Mouse (Mus musculus) heart, embryonic 15.5 days (tissue): ENCODE measurements around the gene Tubb4a. TPM values are rescaled to one million over a fixed set of nuclear protein-coding genes. Genes with fewer than 3 reads are reported as not detected.

Source experiments
- ATAC-seq: fragments of 200-750 bp; cut with Nextera tagmentation; replicated peaks from 2 replicates; pipeline ENCODE4 v1.8.0; 2017; ENCODE audit warnings: low read depth, moderate TSS enrichment; ENCODE audit not compliant: insufficient number of reproducible peaks, insufficient read depth, low FRiP score
- H3K27ac ChIP-seq: fragments of 300-500 bp; sonication (generic); 2 replicates; pipeline ENCODE4 v1.5.1; 2015; ENCODE audit warnings: mild to moderate bottlenecking, inconsistent platforms
- H3K27me3 ChIP-seq: fragments of 300-500 bp; sonication (generic); 2 replicates; pipeline ENCODE4 v1.6.1; 2015; ENCODE audit warnings: inconsistent platforms
- H3K36me3 ChIP-seq: fragments of 300-500 bp; sonication (generic); 2 replicates; pipeline ENCODE4 v1.6.1; 2015; ENCODE audit warnings: mild to moderate bottlenecking, inconsistent platforms
- H3K4me1 ChIP-seq: fragments of 300-500 bp; sonication (generic); replicated peaks from 2 replicates; pipeline ENCODE4 v1.6.1; 2015; ENCODE audit warnings: inconsistent platforms
- H3K4me2 ChIP-seq: fragments of 300-500 bp; sonication (generic); 2 replicates; pipeline ENCODE4 v1.6.1; 2015; ENCODE audit warnings: inconsistent platforms, mild to moderate bottlenecking, moderate library complexity
- H3K4me3 ChIP-seq: fragments of 300-500 bp; sonication (generic); 2 replicates; pipeline ENCODE4 v1.5.1; 2015; ENCODE audit warnings: mild to moderate bottlenecking, inconsistent platforms
- H3K9ac ChIP-seq: fragments of 300-500 bp; sonication (generic); 2 replicates; pipeline ENCODE4 v1.6.1; 2015; ENCODE audit warnings: mild to moderate bottlenecking, inconsistent platforms
- H3K9me3 ChIP-seq: fragments of 300-500 bp; sonication (generic); replicated peaks from 2 replicates; pipeline ENCODE4 v1.6.1; 2016; ENCODE audit warnings: inconsistent platforms
- WGBS: fragments of 180-500 bp; shearing (Covaris S2); methylation state at CpG from one replicate; pipeline ENCODE4 v1.1.7; 2015; ENCODE audit warnings: mixed read lengths; 5-methylcytosine and 5-hydroxymethylcytosine counted together
- polyA plus RNA-seq: library from polyadenylated mRNA; unstranded; fragments of >200 nt; fragmentation: Nextera tagmentation; extraction: Ambion mirVana; gene quantifications from 2 replicates; pipeline ENCODE4 v1.2.1, GENCODE M21; 2015

The Tubb4a gene
- polyA plus RNA-seq, 1 experiment from 2014 or later = 5.6 TPM

- no peak overlapping the region for H3K4me2 ChIP-seq
- WGBS = 65% methylated on average over 5 of the region's 5 CpGs
- no peak overlapping the region for H3K9ac ChIP-seq
- peaks cover 7% of the 10 kb centered on the region for H3K4me1 ChIP-seq
- no peak overlapping the region for H3K27ac ChIP-seq
- no peaks in the 10 kb centered on the region for H3K9me3 ChIP-seq
- ATAC-seq = no peak
- peaks cover 10% of the 10 kb centered on the region for H3K27me3 ChIP-seq
- no peak overlapping the region for H3K4me3 ChIP-seq
- H3K36me3 ChIP-seq = no peaks in the 10 kb centered on the region
Measured at GRCm38 (mm10) chr17:57098321-57098720, 10.7 kb upstream of the Tubb4a start.

DNA sequence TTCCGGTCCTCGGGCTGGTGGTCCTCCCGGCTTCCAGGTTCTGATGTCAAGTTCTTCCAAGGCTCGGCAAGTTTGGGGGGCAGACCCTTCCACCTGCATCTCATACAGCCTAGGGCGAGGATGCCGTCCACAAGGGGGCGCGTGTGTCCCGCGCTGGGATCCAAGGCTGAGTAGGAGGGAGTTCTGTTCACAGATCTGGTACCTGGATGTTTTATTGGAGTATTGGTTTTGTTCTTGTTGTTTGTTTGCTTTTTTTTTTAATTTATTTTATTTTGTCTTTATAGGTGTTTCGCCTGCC is 9.0 kb upstream of the Tubb4a start:
- Histone ChIP-seq H3K9me3 (no peaks in the 10 kb centered on the region), H3K36me3 (no peaks in the 10 kb centered on the region), H3K4me3 (peak overlapping the region; percentile 32), H3K9ac (no peak overlapping the region), H3K4me1 (peaks cover 7% of the 10 kb centered on the region), H3K27me3 (peaks cover 10% of the 10 kb centered on the region), H3K27ac (no peak overlapping the region), H3K4me2 (peak overlapping the region; percentile 57)
- peak; percentile 83 for ATAC-seq
- under 1% methylated on average over 11 of the region's 11 CpGs for WGBS

GRCm38 (mm10) chr17:57095855-57096622 is 8.5 kb upstream of the Tubb4a start:
- peak; percentile 75 for ATAC-seq
- 3% methylated on average over 18 of the region's 19 CpGs for WGBS
- peaks cover 10% of the 10 kb centered on the region for H3K27me3 ChIP-seq
- no peaks in the 10 kb centered on the region for H3K9me3 ChIP-seq
- H3K9ac ChIP-seq = no peak overlapping the region
- H3K36me3 ChIP-seq = no peaks in the 10 kb centered on the region
- H3K27ac ChIP-seq = no peak overlapping the region
- peak overlapping the region; percentile 57 for H3K4me2 ChIP-seq
- H3K4me3 ChIP-seq = peak overlapping the region; percentile 32
- peaks cover 7% of the 10 kb centered on the region for H3K4me1 ChIP-seq

DNA sequence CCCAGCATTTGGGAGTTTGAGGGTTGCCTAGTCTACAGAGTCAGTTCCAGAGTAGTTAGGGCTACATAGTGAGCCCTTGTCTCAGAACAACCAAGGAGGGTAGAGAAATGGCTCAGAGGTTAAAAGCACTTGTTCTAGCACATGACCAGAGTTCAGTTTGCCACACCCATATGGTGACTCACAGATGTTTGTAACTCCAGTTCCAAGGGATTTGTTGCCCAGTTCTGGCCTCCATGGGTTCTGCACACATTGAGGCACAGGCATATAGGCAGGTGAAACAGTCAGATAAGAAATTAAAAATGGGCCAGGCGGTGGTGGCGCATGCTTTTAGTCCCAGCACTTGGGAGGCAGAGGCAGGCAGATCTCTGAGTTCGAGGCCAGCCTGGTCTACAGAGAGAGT is 6.6 kb upstream of the Tubb4a start:
- no peak overlapping the region for H3K4me3 ChIP-seq
- H3K9ac ChIP-seq = no peak overlapping the region
- no peak overlapping the region for H3K4me2 ChIP-seq
- 90% methylated on average over 3 of the region's 3 CpGs for WGBS
- no peak overlapping the region for H3K27ac ChIP-seq
- H3K4me1 ChIP-seq = peaks cover 7% of the 10 kb centered on the region
- H3K9me3 ChIP-seq = no peaks in the 10 kb centered on the region
- peaks cover 18% of the 10 kb centered on the region for H3K27me3 ChIP-seq
- ATAC-seq = no peak
- H3K36me3 ChIP-seq = no peaks in the 10 kb centered on the region

- Histone ChIP-seq H3K36me3 (no peaks in the 10 kb centered on the region), H3K27ac (no peak overlapping the region), H3K9me3 (no peaks in the 10 kb centered on the region), H3K4me1 (peaks cover 8% of the 10 kb centered on the region), H3K4me2 (no peak overlapping the region), H3K9ac (no peak overlapping the region), H3K27me3 (peaks cover 29% of the 10 kb centered on the region), H3K4me3 (no peak overlapping the region)
- ATAC-seq = no peak
- 82% methylated on average over 11 of the region's 11 CpGs for WGBS
Measured at GRCm38 (mm10) chr17:57085970-57086757, 1.4 kb downstream of the Tubb4a start.

DNA sequence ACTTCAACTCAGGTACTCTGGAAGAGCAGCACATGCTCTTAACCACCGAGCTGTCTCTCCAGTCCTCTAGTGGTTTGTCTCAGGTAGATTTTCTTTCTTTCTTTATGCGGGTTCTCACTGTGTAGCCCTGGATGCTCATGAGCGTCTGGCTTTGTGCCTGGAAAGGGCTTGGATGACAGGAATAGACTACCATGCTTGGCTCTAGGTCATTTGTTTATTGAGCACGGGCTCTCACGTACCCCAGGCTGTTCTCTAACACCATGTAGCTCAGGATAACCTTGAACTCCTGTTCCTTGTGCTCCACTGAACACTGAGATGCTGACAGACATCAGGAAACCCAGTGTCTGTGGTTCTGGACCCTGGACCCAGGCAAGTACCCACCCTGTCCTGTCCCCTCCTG is 5.1 kb downstream of the Tubb4a start:
- Histone ChIP-seq H3K27me3 (peaks cover 9% of the 10 kb centered on the region), H3K27ac (no peak overlapping the region), H3K4me3 (no peak overlapping the region), H3K36me3 (no peaks in the 10 kb centered on the region), H3K9ac (no peak overlapping the region), H3K4me2 (no peak overlapping the region), H3K4me1 (peaks cover 8% of the 10 kb centered on the region), H3K9me3 (no peaks in the 10 kb centered on the region)
- ATAC-seq = no peak
- 71% methylated on average over 5 of the region's 5 CpGs for WGBS

DNA sequence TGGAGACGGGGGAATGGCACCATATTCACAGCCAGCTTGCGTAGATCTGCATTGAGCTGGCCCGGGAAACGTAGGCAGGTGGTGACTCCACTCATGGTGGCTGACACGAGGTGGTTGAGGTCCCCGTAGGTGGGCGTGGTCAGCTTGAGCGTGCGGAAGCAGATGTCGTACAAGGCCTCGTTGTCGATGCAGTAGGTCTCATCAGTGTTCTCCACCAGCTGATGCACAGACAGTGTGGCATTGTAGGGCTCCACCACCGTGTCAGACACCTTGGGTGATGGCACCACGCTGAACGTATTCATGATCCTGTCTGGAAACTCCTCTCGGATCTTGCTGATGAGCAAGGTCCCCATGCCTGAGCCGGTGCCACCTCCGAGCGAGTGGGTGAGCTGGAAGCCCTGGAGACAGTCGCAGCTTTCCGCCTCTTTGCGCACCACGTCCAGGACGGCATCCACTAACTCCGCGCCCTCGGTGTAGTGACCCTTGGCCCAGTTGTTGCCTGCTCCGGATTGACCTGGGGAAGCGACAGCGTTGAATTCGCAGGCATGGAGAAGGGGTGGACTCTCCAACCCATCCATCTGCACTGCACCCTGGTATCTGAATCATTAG is 6.2 kb downstream of the Tubb4a start:
- 87% methylated on average over 31 of the region's 31 CpGs for WGBS

DNA sequence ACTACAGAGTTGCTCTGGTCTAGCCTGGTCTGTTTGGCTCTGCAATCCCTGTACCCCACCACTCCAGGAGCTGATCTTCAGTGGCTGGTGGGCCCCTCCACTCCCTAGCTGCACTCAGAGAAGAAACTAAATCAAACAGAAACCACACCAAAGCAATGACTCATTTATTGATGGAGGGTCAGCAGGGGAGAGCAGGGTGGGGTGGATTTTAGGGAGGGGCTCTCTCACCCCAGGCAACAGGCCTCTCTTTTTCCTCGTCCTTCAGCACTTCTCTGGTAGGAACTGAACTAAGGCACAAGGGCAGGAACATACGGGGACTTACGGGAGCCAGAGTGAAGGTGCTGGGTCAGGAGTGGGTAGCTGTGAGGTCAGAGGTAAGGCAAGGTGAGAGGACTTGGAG is 7.7 kb downstream of the Tubb4a start:
- no peak for ATAC-seq
- H3K4me3 ChIP-seq = no peak overlapping the region
- no peaks in the 10 kb centered on the region for H3K4me1 ChIP-seq
- WGBS = 70% methylated on average over 3 of the region's 3 CpGs
- no peaks in the 10 kb centered on the region for H3K9me3 ChIP-seq
- no peak overlapping the region for H3K4me2 ChIP-seq
- no peak overlapping the region for H3K27ac ChIP-seq
- H3K36me3 ChIP-seq = no peaks in the 10 kb centered on the region
- H3K27me3 ChIP-seq = 0 out of 2 replicates have a peak, but pooled peaks cover 3% of the 10 kb centered on the region
- H3K9ac ChIP-seq = no peak overlapping the region

More for the DNA sequence above, 6.2 kb downstream of the Tubb4a start:
- no peaks in the 10 kb centered on the region for H3K4me1 ChIP-seq
- no peaks in the 10 kb centered on the region for H3K9me3 ChIP-seq
- no peak overlapping the region for H3K27ac ChIP-seq
- H3K4me3 ChIP-seq = no peak overlapping the region
- no peaks in the 10 kb centered on the region for H3K36me3 ChIP-seq
- no peak for ATAC-seq
- H3K9ac ChIP-seq = no peak overlapping the region
- H3K27me3 ChIP-seq = 0 out of 2 replicates have a peak, but pooled peaks cover 3% of the 10 kb centered on the region
- H3K4me2 ChIP-seq = no peak overlapping the region

GRCm38 (mm10) chr17:57078336-57078735 is 9.2 kb downstream of the Tubb4a start, which contains the start of gene Dennd1c:
Gene Dennd1c, minus strand, starts transcription at chr17:57078514.
- WGBS = 30% methylated on average over 6 of the region's 6 CpGs

GRCm38 (mm10) chr17:57076916-57077315 is 10.7 kb downstream of the Tubb4a start:
- H3K36me3 ChIP-seq = no peaks in the 10 kb centered on the region
- no peak overlapping the region for H3K9ac ChIP-seq
- no peak overlapping the region for H3K4me3 ChIP-seq
- H3K4me2 ChIP-seq = no peak overlapping the region
- H3K27me3 ChIP-seq = 0 out of 2 replicates have a peak, but pooled peaks cover 3% of the 10 kb centered on the region
- H3K4me1 ChIP-seq = no peaks in the 10 kb centered on the region
- no peaks in the 10 kb centered on the region for H3K9me3 ChIP-seq
- no peak for ATAC-seq
- 54% methylated on average over 3 of the region's 3 CpGs for WGBS
- H3K27ac ChIP-seq = no peak overlapping the region

More at GRCm38 (mm10) chr17:57078336-57078735, 9.2 kb downstream of the Tubb4a start, which contains the start of gene Dennd1c:
- H3K36me3 ChIP-seq = no peaks in the 10 kb centered on the region
- H3K4me3 ChIP-seq = no peak within 1 kb of the TSS
- H3K4me1 ChIP-seq = no peaks in the 10 kb centered on the region
- H3K9ac ChIP-seq = no peak within 1 kb of the TSS
- peak within 1 kb of the TSS; percentile 7; the same call in 1 of the 2 replicates for H3K4me2 ChIP-seq
- H3K27ac ChIP-seq = no peak within 1 kb of the TSS
- 0 out of 2 replicates have a peak, but pooled peaks cover 3% of the 10 kb centered on the region for H3K27me3 ChIP-seq
- ATAC-seq = no peak
- no peaks in the 10 kb centered on the region for H3K9me3 ChIP-seq

GRCm38 (mm10) chr17:57070699-57071098 is 16.9 kb downstream of the Tubb4a start:
- no peak for ATAC-seq
- no peak overlapping the region for H3K27ac ChIP-seq
- WGBS = 5% methylated on average over 11 of the region's 11 CpGs
- peaks cover 32% of the 10 kb centered on the region for H3K27me3 ChIP-seq
- H3K9ac ChIP-seq = no peak overlapping the region
- no peaks in the 10 kb centered on the region for H3K9me3 ChIP-seq
- no peaks in the 10 kb centered on the region for H3K36me3 ChIP-seq
- no peak overlapping the region for H3K4me2 ChIP-seq
- H3K4me3 ChIP-seq = no peak overlapping the region
- no peaks in the 10 kb centered on the region; the same call in 1 of the 2 replicates for H3K4me1 ChIP-seq
